Mouse (Mus musculus) lung, postnatal 4 days (tissue): ENCODE measurements around the gene Agpat2.

ENCODE experiments used
- DNase-seq, 2 experiments: peaks; one replicate each; pipeline ENCODE4 v3.0.0; 2021

The Agpat2 gene

GRCm38 (mm10) chr2:26594934-26595724 lies 9.1 kb downstream of the Agpat2 start:
- peak; percentile 63 to 65 for DNase-seq

DNA sequence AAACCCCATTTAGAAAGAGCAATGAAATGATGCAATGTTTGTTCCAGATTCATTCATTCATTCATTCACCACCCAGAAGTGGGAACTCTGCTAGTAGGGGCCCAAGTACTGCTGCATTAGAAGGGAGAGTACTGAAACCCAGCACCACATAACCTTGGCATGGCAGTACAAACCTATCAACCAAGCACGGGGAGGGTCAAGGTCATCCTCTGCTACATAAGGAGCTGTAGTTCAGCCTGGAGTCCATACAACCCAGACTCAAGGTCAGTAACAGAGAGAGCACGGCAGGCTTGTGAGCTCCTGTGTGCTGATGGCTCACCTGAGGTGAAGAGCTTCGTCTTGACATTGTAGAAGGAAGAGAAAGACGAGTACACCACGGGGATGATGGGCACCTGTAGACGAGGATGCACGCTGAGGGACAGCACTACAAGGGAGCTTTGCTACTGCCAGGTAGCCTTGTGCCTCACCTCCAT lies 9.7 kb downstream of the Agpat2 start:
- no peak for DNase-seq

- peak; percentile 70 to 80 for DNase-seq
These were observed 10.2 kb downstream of the Agpat2 start for GRCm38 (mm10) chr2:26594022-26594346.

DNA sequence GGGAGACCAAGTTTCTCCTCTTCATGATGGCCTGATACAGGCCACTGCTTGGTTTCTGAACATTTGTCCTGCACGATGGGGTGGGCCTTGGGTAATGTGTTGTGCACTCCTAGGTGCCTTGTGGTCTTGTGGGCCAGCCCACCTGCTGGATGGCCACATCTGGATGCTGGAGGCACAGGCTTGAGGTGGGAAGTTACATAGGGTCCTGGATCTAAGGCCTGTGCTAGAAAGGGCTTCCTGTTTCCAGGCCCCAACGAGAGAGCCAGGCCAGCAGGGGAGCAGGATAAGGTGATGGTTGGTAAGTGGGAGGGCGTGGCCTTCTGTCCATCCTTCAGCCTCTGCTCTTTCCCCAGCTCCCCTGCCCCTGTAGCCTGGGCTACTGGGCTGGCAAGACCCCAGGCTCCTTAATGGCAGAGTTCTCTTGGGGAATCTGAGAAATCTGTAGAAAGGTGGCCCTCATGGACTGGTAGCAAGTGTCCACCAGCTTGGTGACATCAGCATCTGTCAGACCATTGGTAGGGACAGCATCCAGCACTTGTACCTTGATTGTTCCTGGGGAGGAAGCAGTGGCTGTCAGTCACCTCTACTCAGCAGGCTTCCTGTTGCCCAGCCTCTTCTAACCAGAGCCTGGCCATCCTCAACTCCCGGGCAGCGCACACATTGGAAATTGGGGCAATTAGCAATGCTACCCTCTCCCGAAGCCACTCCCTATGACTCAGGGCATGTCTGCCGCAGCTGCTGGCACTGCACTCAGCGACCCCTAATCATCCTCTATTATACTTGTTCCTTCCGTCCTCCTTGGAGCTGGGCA lies 10.8 kb downstream of the Agpat2 start:
- DNase-seq: no peak

DNA sequence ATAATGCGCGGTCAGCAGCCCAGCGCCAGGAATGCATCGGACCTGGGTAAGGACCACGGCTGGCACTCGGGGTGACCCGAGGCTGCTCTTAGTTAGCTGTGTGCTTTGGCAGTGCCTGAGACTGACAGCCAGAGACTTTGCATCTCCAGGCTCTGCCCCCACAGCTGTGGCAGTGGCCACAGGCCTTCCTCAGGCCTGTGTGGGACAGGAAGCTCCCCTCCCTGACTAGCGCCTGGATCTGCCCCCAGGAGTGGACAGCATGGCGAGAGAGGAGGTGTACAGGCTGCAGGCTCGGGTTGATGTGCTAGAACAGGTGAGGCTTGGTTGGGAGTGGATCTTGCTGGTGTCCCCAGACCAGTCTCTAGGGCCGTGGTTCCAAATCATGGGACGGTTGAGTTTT lies 12.8 kb downstream of the Agpat2 start:
- DNase-seq: no peak

- peak in 1 of 2 experiments; percentile 58 for DNase-seq
These were observed 13.3 kb downstream of the Agpat2 start for GRCm38 (mm10) chr2:26590962-26591361.

DNA sequence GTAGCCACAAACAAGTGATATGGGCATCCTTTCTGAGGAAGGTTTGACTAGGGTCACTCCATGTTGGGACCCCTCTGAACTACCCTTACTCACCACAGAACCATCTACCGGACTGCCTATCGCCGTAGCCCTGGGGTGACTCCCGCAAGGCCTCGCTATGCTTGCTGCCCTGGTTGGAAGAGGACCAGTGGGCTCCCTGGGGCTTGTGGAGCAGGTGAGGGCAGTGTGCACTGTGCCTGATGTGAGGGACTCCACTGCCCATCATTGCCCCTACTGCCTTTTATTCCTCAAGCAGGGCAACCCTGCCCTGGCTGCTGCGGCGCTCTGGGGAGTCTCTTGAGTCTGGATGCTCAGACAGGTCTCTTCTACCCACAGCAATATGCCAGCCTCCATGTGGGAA lies 13.9 kb downstream of the Agpat2 start:
- DNase-seq: no peak

- no peak for DNase-seq
These were observed 14.9 kb downstream of the Agpat2 start for GRCm38 (mm10) chr2:26589284-26589683.

GRCm38 (mm10) chr2:26588573-26588972 lies 15.6 kb downstream of the Agpat2 start:
- DNase-seq: no peak

DNA sequence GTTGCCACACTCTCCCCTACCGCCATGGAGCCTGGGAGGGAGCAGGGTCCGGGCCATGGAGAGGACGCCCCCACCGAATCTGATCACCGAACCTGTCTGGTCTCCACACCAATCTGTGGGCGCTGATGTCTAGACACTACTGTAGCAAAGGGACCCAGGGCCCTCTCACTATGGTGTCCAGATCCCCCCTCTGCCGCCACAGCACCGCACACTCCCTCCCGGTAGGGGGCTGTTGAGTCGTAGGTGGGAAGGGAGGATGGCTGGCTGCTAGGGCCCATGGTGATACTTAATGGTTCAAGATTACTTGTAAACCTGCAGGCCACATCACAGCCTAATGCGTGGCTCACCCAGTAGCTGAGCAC lies 17.2 kb downstream of the Agpat2 start:
- DNase-seq: peak in 1 of 2 experiments; percentile 52

DNA sequence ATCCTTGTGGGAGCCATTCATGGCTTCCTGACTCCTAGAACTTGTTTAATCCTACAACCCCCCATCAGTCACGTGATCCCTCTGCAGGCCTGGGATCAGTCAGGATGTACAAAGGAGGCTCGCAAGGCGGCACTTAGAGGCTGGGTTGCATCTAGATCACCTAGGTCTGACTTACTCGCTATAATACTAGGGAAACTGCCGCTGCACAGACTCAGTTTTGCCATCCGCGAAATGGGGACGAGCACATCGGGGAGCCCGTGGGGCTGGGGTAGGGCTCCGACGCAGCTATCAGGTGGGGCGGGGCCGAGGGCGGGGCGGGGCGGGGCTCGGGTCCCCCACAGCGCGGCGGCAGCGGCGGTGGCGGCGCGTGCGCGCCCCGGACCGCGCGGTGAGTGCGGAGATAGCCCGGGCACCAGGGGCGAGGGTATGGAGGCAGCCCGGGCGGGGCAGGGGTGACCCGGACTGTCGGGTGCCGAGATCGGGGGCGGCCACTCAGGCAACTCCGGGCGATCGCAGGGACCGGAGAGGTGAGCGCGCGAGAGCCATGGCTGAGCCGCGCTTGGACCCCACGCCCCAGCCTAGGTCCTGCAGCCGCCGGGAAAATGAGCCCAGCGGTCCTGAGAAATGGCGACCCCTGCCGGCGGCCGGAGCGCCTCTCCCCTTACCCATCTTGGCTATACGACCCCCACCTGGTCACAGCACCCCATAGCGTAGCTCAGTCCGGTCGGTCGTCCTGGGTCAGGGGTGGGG lies 17.7 kb downstream of the Agpat2 start, which contains the start of gene Gm20532:
Gene Gm20532 (plus strand): TSS at position 346 of the 750 bp plus-strand sequence.
- DNase-seq: peak; percentile 75 to 77

DNA sequence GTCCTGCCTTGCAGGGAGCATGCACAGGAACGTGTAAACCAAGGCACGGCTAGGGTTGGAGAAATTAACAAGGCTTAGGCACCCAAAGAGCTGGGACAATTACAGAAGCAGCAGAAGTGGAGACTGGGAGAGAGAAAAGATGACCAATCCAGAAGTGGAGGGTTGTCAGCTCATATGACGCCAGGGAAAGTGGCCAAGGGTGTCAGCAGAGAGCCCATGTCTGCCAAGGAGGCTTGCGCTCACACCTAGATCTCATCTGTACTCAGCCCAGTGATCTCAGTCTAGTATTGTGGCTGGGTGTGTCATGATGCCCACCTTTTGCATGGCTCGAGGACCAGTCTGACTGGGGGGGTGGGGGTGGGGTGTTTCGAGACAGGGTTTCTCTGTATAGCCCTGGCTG lies 18.5 kb downstream of the Agpat2 start:
- DNase-seq: no peak

DNA sequence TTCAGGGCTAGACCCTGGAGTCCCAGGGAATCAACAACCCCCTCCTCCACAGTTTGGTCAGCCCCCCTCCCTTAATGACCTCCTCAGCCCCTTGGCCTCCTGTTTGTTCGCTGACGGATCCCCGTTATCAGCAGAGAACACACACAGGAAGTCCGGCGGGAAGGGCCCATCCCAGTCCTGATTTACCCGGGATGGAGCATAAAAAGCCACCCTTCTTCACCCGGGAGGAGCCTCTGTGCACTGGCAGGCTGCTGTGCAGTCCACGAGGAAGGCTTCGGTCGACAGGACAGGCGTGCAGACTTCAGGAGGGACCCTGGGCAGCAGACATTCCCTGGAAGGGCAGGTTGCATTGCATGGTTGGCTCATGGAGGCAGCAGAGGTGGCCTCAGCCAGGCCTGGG lies 20.6 kb downstream of the Agpat2 start:
- peak; percentile 84 to 89 for DNase-seq

- peak; percentile 41 to 65 for DNase-seq
These were observed 21.5 kb downstream of the Agpat2 start for GRCm38 (mm10) chr2:26582741-26583140.

GRCm38 (mm10) chr2:26582203-26582602 lies 22.0 kb downstream of the Agpat2 start:
- peak in 1 of 2 experiments; percentile 58 for DNase-seq

DNA sequence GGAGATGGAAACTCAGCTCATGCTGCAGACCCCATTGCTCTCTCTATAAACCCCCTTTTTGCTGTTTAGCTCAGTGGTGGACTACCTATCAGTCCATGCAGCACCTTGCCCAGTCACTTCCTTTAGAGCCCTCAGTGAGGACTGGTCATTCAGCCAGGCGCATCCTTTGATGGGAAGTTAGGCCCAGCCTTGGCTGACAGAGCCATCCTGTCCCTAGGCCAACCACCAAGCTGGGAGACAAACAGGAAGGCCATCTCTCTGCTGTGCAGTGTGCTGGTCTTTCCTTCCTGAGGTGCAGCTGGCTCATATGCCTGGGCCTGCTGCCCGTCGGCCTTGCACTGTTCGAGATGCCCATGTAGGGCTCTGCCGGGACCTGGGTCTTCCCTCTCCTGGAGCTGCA lies 23.5 kb downstream of the Agpat2 start:
- peak; percentile 46 to 75 for DNase-seq

DNA sequence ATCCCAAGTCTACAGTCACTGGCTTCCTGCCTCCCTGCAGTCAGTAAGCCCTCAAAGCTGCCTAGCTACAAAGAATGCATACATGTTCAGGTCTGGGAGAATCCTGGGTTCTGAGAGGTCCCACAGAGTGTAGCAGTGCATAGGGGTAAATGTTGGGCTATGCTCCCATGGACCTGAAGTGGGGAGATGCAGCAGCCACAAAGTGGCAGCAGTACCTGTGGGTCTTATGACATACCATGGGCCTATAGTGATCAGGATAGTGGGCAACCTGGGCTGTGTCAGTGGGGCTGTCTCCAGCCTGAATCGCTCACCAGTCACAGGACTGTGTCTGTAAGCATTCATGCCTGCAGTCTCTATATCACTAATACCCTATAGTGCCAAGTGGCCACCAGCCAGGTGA lies 24.5 kb downstream of the Agpat2 start, which contains the start of gene Egfl7:
Gene Egfl7 (plus strand): TSS at position 301 of the 400 bp plus-strand sequence.
- DNase-seq: peak in 1 of 2 experiments; percentile 18

- DNase-seq: peak; percentile 75 to 88
These were observed 25.8 kb downstream of the Agpat2 start for GRCm38 (mm10) chr2:26578369-26578768.

GRCm38 (mm10) chr2:26576462-26576861 lies 27.8 kb downstream of the Agpat2 start:
- DNase-seq: no peak

DNA sequence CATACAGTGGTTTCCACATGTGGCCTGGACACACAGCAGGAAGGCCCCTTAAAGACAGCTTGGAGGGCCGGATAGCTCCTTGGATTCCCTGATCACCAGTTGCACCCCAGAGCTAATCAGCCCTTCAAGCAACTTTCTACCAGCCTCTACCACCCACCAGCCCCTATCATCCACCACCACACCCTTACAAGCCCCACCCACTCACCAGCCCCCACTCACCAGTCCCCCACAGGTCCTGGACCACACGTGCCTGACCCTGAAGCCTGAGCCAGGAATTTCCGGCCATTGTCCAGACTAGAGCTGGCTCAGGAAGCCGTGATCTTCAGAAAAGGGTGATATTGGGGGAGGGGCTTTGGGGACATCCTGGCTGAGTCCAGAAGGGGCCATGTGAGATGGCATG lies 28.4 kb downstream of the Agpat2 start:
- peak; percentile 82 to 90 for DNase-seq

GRCm38 (mm10) chr2:26575378-26575777 lies 28.8 kb downstream of the Agpat2 start:
- no peak for DNase-seq

DNA sequence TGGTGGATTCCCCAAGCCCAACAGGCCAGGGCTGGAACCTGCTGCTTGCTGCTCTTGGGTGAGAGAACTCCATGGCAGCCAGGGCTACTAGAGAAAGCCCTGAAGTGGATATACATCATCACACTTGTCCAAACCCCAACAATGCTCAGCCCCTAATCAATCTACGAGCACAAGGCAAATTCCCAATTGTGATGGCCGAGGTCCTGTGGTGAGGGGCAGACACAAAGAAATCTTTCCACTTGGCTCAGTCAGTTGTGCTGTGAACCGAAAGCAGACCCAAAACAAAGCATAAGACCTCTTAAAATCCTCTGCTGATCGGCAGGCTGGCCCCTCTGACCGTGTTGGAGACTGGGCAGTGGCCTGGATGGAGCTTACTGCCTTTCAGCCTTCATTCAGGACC lies 29.4 kb downstream of the Agpat2 start:
- no peak for DNase-seq

DNA sequence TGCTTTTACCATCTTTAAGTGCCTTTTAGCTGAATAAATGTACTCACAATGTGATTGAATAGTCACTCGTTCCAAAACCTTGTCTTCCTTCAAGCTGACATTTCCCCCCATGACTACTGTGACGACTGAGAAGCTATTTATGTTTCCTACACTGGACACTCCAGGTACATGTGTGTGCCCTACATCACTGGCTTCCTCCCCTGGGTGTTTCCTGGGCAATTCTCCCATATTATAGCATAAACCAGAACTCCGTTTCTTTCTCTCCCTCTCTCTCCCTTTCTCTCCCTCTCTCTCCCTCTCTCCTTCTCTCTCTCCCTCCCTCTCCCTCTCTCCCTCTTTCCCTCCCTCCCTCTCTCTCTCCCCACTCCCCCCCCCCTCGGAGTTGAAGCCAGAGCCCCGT lies 30.4 kb downstream of the Agpat2 start:
- DNase-seq: no peak
